Comparison of ENCODE assay signal across 8 mouse cellular contexts in genomic region chr7:132806926-132807857, GRCm38 (mm10). TPM values are rescaled to one million over a fixed set of nuclear protein-coding genes. Genes with fewer than 3 reads are reported as not detected.
A peak's percentile ranks its signal among the peaks of the same experiment; 100 is the strongest.
DNase-seq lines count a peak whose midpoint lies in the region; ATAC-seq lines count a peak whose summit lies in the region.

No protein-coding gene starts in this region.

- H3K36me3 ChIP-seq in forebrain, embryonic 14.5 days (ENCODE audit: control insufficient read depth, insufficient read depth, low read length), result no peaks in the 10 kb centered on the region
- no peaks in the 10 kb centered on the region for H3K36me3 ChIP-seq in lung, embryonic 16.5 days (ENCODE audit: control insufficient read depth, insufficient read depth, low read length)

- H3K9me3 ChIP-seq in forebrain, embryonic 14.5 days (replicated peaks; ENCODE audit: control insufficient read depth, low read length), result no peaks in the 10 kb centered on the region
- H3K9me3 ChIP-seq in lung, embryonic 16.5 days (ENCODE audit: control insufficient read depth, low read length), result no peaks in the 10 kb centered on the region

- 49% methylated on average over 13 of the region's 13 CpGs for WGBS in forebrain, embryonic 14.5 days
- 70% methylated on average over 13 of the region's 13 CpGs for WGBS in lung, embryonic 16.5 days

- peak; percentile 36 for DNase-seq in gastrocnemius, postnatal 14 days
- no peak for DNase-seq in gastrocnemius, postnatal 10 days
- DNase-seq in forebrain, embryonic 14.5 days (ENCODE audit: low spot score), result no peak
- DNase-seq in kidney, adult 8-10 months, result peak; percentile 78 to 82
- DNase-seq in natural killer cell, adult 2 months (ENCODE audit: low spot score in 2 of 2), result no peak
- DNase-seq in ovary, adult 18-20 months (ENCODE audit: low spot score), result no peak

- ATAC-seq in forebrain, embryonic 14.5 days, result no peak
- peak; percentile 25; the same call in 1 of the 2 replicates for ATAC-seq in lung, embryonic 16.5 days (ENCODE audit: low read depth)

- no peaks in the 10 kb centered on the region for H3K27me3 ChIP-seq in forebrain, embryonic 14.5 days (replicated peaks; ENCODE audit: control insufficient read depth, insufficient read depth, low read length)
- H3K27me3 ChIP-seq in lung, embryonic 16.5 days (ENCODE audit: control insufficient read depth, insufficient read depth, low read depth, low read length), result no peaks in the 10 kb centered on the region

- H3K4me2 ChIP-seq in forebrain, embryonic 14.5 days (ENCODE audit: low read length), result no peak overlapping the region
- H3K4me2 ChIP-seq in lung, embryonic 16.5 days (ENCODE audit: low read depth, low read length), result no peak overlapping the region

- intact Hi-C loops in gastrocnemius, postnatal 14 days (cut with DNase I; ENCODE audit: low total_unique reads), result no loop called here

- H3K4me1 ChIP-seq in brown adipose tissue, adult 24 weeks (ENCODE audit: control insufficient read depth, insufficient read depth, insufficient read length, low read length), result peaks cover 66% of the 10 kb centered on the region
- H3K4me1 ChIP-seq in forebrain, embryonic 14.5 days (ENCODE audit: control insufficient read depth, insufficient read depth, low read length), result peaks cover 58% of the 10 kb centered on the region
- peaks cover 66% of the 10 kb centered on the region for H3K4me1 ChIP-seq in lung, embryonic 16.5 days (replicated peaks; ENCODE audit: control insufficient read depth, insufficient read depth, low read length)

- H3K9ac ChIP-seq in forebrain, embryonic 14.5 days (ENCODE audit: low read length), result peak overlapping the region; percentile 13; the same call in 1 of the 2 replicates
- no peak overlapping the region for H3K9ac ChIP-seq in lung, embryonic 16.5 days (ENCODE audit: low read length)

- H3K4me3 ChIP-seq in brown adipose tissue, adult 24 weeks (ENCODE audit: insufficient read depth, low read depth, low read length), result no peak overlapping the region
- H3K4me3 ChIP-seq in forebrain, embryonic 14.5 days (ENCODE audit: low read depth, low read length), result no peak overlapping the region
- H3K4me3 ChIP-seq in lung, embryonic 16.5 days (ENCODE audit: low read length), result no peak overlapping the region

- H3K27ac ChIP-seq in brown adipose tissue, adult 24 weeks (replicated peaks; ENCODE audit: low read depth, low read length), result peak overlapping the region; percentile 69
- H3K27ac ChIP-seq in forebrain, embryonic 14.5 days (ENCODE audit: low read depth, low read length), result peak overlapping the region; percentile 52; the same call in 1 of the 2 replicates
- H3K27ac ChIP-seq in lung, embryonic 16.5 days (ENCODE audit: low read length), result peak overlapping the region; percentile 81

RNA-seq across cellular contexts. Expression of gene Fam53b, which starts 6.5 kb away (rescaled TPM):
- total RNA-seq in gastrocnemius, postnatal 14 days (2021), result 10 to 100 TPM; 19.5 to 24.1 TPM
- 10 to 100 TPM; 34.5 to 43.6 TPM for total RNA-seq in gastrocnemius, postnatal 10 days (2021)
- polyA plus RNA-seq in brown adipose tissue, adult 24 weeks (2012; ENCODE audit: insufficient read depth, insufficient read length, missing spikeins), result 44.1 and 50.2 TPM in 2 replicates
- 17.1 and 25.1 TPM in 2 replicates for polyA plus RNA-seq in forebrain, embryonic 14.5 days (2014; fragmentation: Nextera tagmentation; extraction: Ambion mirVana)
- polyA plus RNA-seq in lung, embryonic 16.5 days (2015; fragmentation: Nextera tagmentation; extraction: Ambion mirVana), result 33.5 and 36.0 TPM in 2 replicates

RNA-seq across cellular contexts. Expression of gene Eef1akmt2, which starts 45.3 kb away (rescaled TPM):
- total RNA-seq in gastrocnemius, postnatal 14 days (2021), result 1 to 10 TPM; 7.5 to 7.8 TPM
- total RNA-seq in gastrocnemius, postnatal 10 days (2021), result 10 to 100 TPM in 1 of 2 experiments, 1 to 10 TPM in 1; 9.7 to 12.1 TPM
- polyA plus RNA-seq in brown adipose tissue, adult 24 weeks (2012; ENCODE audit: insufficient read depth, insufficient read length, missing spikeins), result 28.0 and 35.9 TPM in 2 replicates
- polyA plus RNA-seq in forebrain, embryonic 14.5 days (2014; fragmentation: Nextera tagmentation; extraction: Ambion mirVana), result 99.8 and 110 TPM in 2 replicates
- 56.3 and 60.4 TPM in 2 replicates for polyA plus RNA-seq in lung, embryonic 16.5 days (2015; fragmentation: Nextera tagmentation; extraction: Ambion mirVana)

RNA-seq across cellular contexts. Expression of gene Abraxas2, which starts 51.8 kb away (rescaled TPM):
- total RNA-seq in gastrocnemius, postnatal 14 days (2021), result 10 to 100 TPM; 18.3 to 20.2 TPM
- total RNA-seq in gastrocnemius, postnatal 10 days (2021), result 10 to 100 TPM; 22.7 to 25.4 TPM
- polyA plus RNA-seq in brown adipose tissue, adult 24 weeks (2012; ENCODE audit: insufficient read depth, insufficient read length, missing spikeins), result 24.7 and 25.6 TPM in 2 replicates
- 35.9 and 45.5 TPM in 2 replicates for polyA plus RNA-seq in forebrain, embryonic 14.5 days (2014; fragmentation: Nextera tagmentation; extraction: Ambion mirVana)
- 40.1 and 41.9 TPM in 2 replicates for polyA plus RNA-seq in lung, embryonic 16.5 days (2015; fragmentation: Nextera tagmentation; extraction: Ambion mirVana)

Comparison
In these comparisons a context has a peak if more than half of its experiments do, and no peak if none do; other contexts are left out.
1. DNase-seq: peak in gastrocnemius, postnatal 14 days (single experiment) and kidney, adult 8-10 months (2 of 2); none in gastrocnemius, postnatal 10 days (single experiment), forebrain, embryonic 14.5 days (single experiment), natural killer cell, adult 2 months (0 of 2) and ovary, adult 18-20 months (single experiment).
2. Peak in every context shown above with its lines, with median percentiles within 50 percentile points of each other: H3K27ac ChIP-seq.